Mouse (Mus musculus): Measurements from ENCODE around the gene Atp1a1.

GRCm38 (mm10) chr3:101609302-101609701, 4.8 kb upstream of the Atp1a1 start:
- TF ChIP-seq CTCF (IDR thresholded peaks at IDR 0.05; ENCODE audit: low read depth, low read length) (no peak), POLR2A (IDR thresholded peaks at IDR 0.05; ENCODE audit: extremely low read depth, insufficient read depth, low read length) (no peak)

Measured in liver, adult 2 months (tissue).